Mouse (Mus musculus) brain, embryonic 14.5 days (tissue): Measurements from ENCODE around the gene Setmar.

Source experiments
- CTCF ChIP-seq: fragments of 200-500 bp; IDR thresholded peaks from 2 replicates; pipeline ENCODE4 v1.5.1; 2012; ENCODE audit warnings: inconsistent platforms, mild to moderate bottlenecking, moderate library complexity, borderline replicate concordance; ENCODE audit not compliant: insufficient read depth, insufficient read length; ENCODE audit errors: extremely low read depth
- POLR2A ChIP-seq: fragments of 200-500 bp; IDR thresholded peaks from 2 replicates; pipeline ENCODE4 v1.6.1; 2012; ENCODE audit warnings: mild to moderate bottlenecking, inconsistent platforms, borderline replicate concordance; ENCODE audit not compliant: poor library complexity, insufficient read depth, insufficient read length, severe bottlenecking; ENCODE audit errors: extremely low read depth

DNA sequence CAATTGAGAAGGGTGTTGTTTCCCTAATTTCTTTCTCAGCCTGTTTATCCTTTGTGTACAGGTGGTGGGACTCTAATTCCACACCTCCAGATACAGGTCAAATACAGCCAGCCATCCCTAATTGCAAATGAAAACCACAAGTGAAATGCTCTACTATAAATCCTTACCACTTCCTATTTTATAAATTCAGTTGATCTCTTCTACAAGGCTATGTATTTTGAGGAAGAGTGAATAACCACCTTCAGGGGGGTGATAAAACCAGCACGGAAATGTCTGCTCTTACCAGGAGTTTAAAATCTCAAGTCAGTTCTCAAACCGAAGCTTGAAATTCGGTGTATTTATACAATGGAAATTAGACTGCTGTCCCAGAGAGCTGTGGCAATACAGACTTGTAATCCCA is 8.9 kb upstream of the Setmar start:
- TF ChIP-seq CTCF = no peak
- no peak for TF ChIP-seq POLR2A
